Mouse (Mus musculus): ENCODE measurements around the gene Skap1. TPM values are rescaled to one million over a fixed set of nuclear protein-coding genes. Genes with fewer than 3 reads are reported as not detected.

Gene Skap1
- polyA plus RNA-seq, 1 experiment from 2014 or later = 0.13 TPM

GRCm38 (mm10) chr11:96468048-96468745 lies 3.8 kb downstream of the Skap1 start:
- Histone ChIP-seq H3K4me1 (peaks cover 28% of the 10 kb centered on the region), H3K27me3 (ENCODE audit: low read depth, poor library complexity, severe bottlenecking) (peaks cover 55% of the 10 kb centered on the region), H3K27ac (no peak overlapping the region), H3K4me3 (no peak overlapping the region), H3K9me3 (replicated peaks) (no peaks in the 10 kb centered on the region), H3K36me3 (no peaks in the 10 kb centered on the region)
- no peak for DNase-seq (ENCODE audit: low spot score)
- WGBS = 77% methylated on average over 9 of the region's 9 CpGs

GRCm38 (mm10) chr11:96482711-96483110 lies 18.3 kb downstream of the Skap1 start:
- H3K27ac ChIP-seq = no peak overlapping the region
- peak; percentile 55 for DNase-seq (ENCODE audit: low spot score)
- 27% methylated on average over 3 of the region's 3 CpGs for WGBS
- no peaks in the 10 kb centered on the region for H3K9me3 ChIP-seq (replicated peaks)
- no peaks in the 10 kb centered on the region for H3K36me3 ChIP-seq
- no peak overlapping the region for H3K4me3 ChIP-seq
- H3K4me1 ChIP-seq = peaks cover 11% of the 10 kb centered on the region
- H3K27me3 ChIP-seq (ENCODE audit: low read depth, poor library complexity, severe bottlenecking) = no peaks in the 10 kb centered on the region; the same call in 1 of the 2 replicates

- DNase-seq (ENCODE audit: low spot score) = no peak
- H3K36me3 ChIP-seq = no peaks in the 10 kb centered on the region
- no peaks in the 10 kb centered on the region; the same call in 1 of the 2 replicates for H3K27me3 ChIP-seq (ENCODE audit: low read depth, poor library complexity, severe bottlenecking)
- no peak overlapping the region for H3K4me3 ChIP-seq
- H3K9me3 ChIP-seq (replicated peaks) = no peaks in the 10 kb centered on the region
- peaks cover 11% of the 10 kb centered on the region for H3K4me1 ChIP-seq
- no peak overlapping the region for H3K27ac ChIP-seq
These were observed 18.8 kb downstream of the Skap1 start for GRCm38 (mm10) chr11:96483179-96483578.

- Histone ChIP-seq H3K4me3 (no peak overlapping the region), H3K4me1 (no peaks in the 10 kb centered on the region; the same call in 1 of the 2 replicates), H3K9me3 (replicated peaks) (no peaks in the 10 kb centered on the region), H3K27ac (no peak overlapping the region), H3K36me3 (no peaks in the 10 kb centered on the region), H3K27me3 (ENCODE audit: low read depth, poor library complexity, severe bottlenecking) (peaks cover 23% of the 10 kb centered on the region; the same call in 1 of the 2 replicates)
- peak; percentile 19 for DNase-seq (ENCODE audit: low spot score)
- 84% methylated on average over 8 of the region's 8 CpGs for WGBS
These were observed 34.1 kb downstream of the Skap1 start for GRCm38 (mm10) chr11:96498481-96498880.

- Histone ChIP-seq H3K27ac (no peak overlapping the region), H3K4me1 (peaks cover 11% of the 10 kb centered on the region; the same call in 1 of the 2 replicates), H3K27me3 (ENCODE audit: low read depth, poor library complexity, severe bottlenecking) (peaks cover 24% of the 10 kb centered on the region; the same call in 1 of the 2 replicates), H3K4me3 (no peak overlapping the region), H3K9me3 (replicated peaks) (no peaks in the 10 kb centered on the region), H3K36me3 (no peaks in the 10 kb centered on the region)
- DNase-seq (ENCODE audit: low spot score) = no peak
- 60% methylated on average over 6 of the region's 6 CpGs for WGBS
These were observed 36.6 kb downstream of the Skap1 start for GRCm38 (mm10) chr11:96501042-96501441.

- Histone ChIP-seq H3K36me3 (no peaks in the 10 kb centered on the region), H3K9me3 (replicated peaks) (no peaks in the 10 kb centered on the region), H3K4me3 (no peak overlapping the region), H3K27me3 (ENCODE audit: low read depth, poor library complexity, severe bottlenecking) (peaks cover 24% of the 10 kb centered on the region; the same call in 1 of the 2 replicates), H3K4me1 (peaks cover 15% of the 10 kb centered on the region; the same call in 1 of the 2 replicates), H3K27ac (no peak overlapping the region)
- DNase-seq (ENCODE audit: low spot score) = no peak
- WGBS = 75% methylated on average over 3 of the region's 3 CpGs
These were observed 38.6 kb downstream of the Skap1 start for GRCm38 (mm10) chr11:96502948-96503347.

GRCm38 (mm10) chr11:96504509-96505119 lies 40.2 kb downstream of the Skap1 start:
- 51% methylated on average over 12 of the region's 12 CpGs for WGBS
- Histone ChIP-seq H3K27me3 (ENCODE audit: low read depth, poor library complexity, severe bottlenecking) (peaks cover 24% of the 10 kb centered on the region; the same call in 1 of the 2 replicates), H3K36me3 (no peaks in the 10 kb centered on the region), H3K9me3 (replicated peaks) (no peaks in the 10 kb centered on the region), H3K27ac (no peak overlapping the region), H3K4me1 (peaks cover 15% of the 10 kb centered on the region; the same call in 1 of the 2 replicates), H3K4me3 (no peak overlapping the region)
- DNase-seq (ENCODE audit: low spot score) = no peak

- no peak overlapping the region for H3K27ac ChIP-seq
- H3K9me3 ChIP-seq (replicated peaks) = no peaks in the 10 kb centered on the region
- no peak overlapping the region for H3K4me3 ChIP-seq
- peaks cover 17% of the 10 kb centered on the region for H3K4me1 ChIP-seq
- peaks cover 28% of the 10 kb centered on the region; the same call in 1 of the 2 replicates for H3K27me3 ChIP-seq (ENCODE audit: low read depth, poor library complexity, severe bottlenecking)
- DNase-seq (ENCODE audit: low spot score) = no peak
- WGBS = 73% methylated on average over 5 of the region's 5 CpGs
- no peaks in the 10 kb centered on the region for H3K36me3 ChIP-seq
These were observed 41.4 kb downstream of the Skap1 start for GRCm38 (mm10) chr11:96505841-96506240.

GRCm38 (mm10) chr11:96515164-96515563 lies 50.8 kb downstream of the Skap1 start:
- Histone ChIP-seq H3K36me3 (no peaks in the 10 kb centered on the region), H3K4me3 (no peak overlapping the region), H3K27me3 (ENCODE audit: low read depth, poor library complexity, severe bottlenecking) (peaks cover 7% of the 10 kb centered on the region; the same call in 1 of the 2 replicates), H3K9me3 (replicated peaks) (no peaks in the 10 kb centered on the region), H3K27ac (no peak overlapping the region), H3K4me1 (peaks cover 18% of the 10 kb centered on the region)
- 92% methylated on average over 3 of the region's 3 CpGs for WGBS
- DNase-seq (ENCODE audit: low spot score) = no peak

GRCm38 (mm10) chr11:96524541-96524940 lies 60.1 kb downstream of the Skap1 start:
- Histone ChIP-seq H3K4me1 (no peaks in the 10 kb centered on the region), H3K9me3 (replicated peaks) (no peaks in the 10 kb centered on the region), H3K36me3 (no peaks in the 10 kb centered on the region), H3K27ac (no peak overlapping the region), H3K27me3 (ENCODE audit: low read depth, poor library complexity, severe bottlenecking) (no peaks in the 10 kb centered on the region), H3K4me3 (no peak overlapping the region)
- 88% methylated on average over 6 of the region's 6 CpGs for WGBS
- DNase-seq (ENCODE audit: low spot score) = no peak

- DNase-seq (ENCODE audit: low spot score) = no peak
- H3K27ac ChIP-seq = no peak overlapping the region
- no peak overlapping the region for H3K4me3 ChIP-seq
- 0 out of 2 replicates have a peak, but pooled peaks cover under 1% of the 10 kb centered on the region for H3K27me3 ChIP-seq (ENCODE audit: low read depth, poor library complexity, severe bottlenecking)
- WGBS = 91% methylated on average over 16 of the region's 16 CpGs
- H3K9me3 ChIP-seq (replicated peaks) = no peaks in the 10 kb centered on the region
- no peaks in the 10 kb centered on the region for H3K36me3 ChIP-seq
- H3K4me1 ChIP-seq = no peaks in the 10 kb centered on the region
These were observed 61.8 kb downstream of the Skap1 start for GRCm38 (mm10) chr11:96526137-96526621.

- DNase-seq (ENCODE audit: low spot score) = no peak
- Histone ChIP-seq H3K36me3 (no peaks in the 10 kb centered on the region), H3K4me1 (peaks cover 13% of the 10 kb centered on the region), H3K27me3 (ENCODE audit: low read depth, poor library complexity, severe bottlenecking) (peaks cover 11% of the 10 kb centered on the region; the same call in 1 of the 2 replicates), H3K4me3 (no peak overlapping the region), H3K9me3 (replicated peaks) (no peaks in the 10 kb centered on the region), H3K27ac (no peak overlapping the region)
- 52% methylated on average over 13 of the region's 13 CpGs for WGBS
These were observed 67.5 kb downstream of the Skap1 start for GRCm38 (mm10) chr11:96531757-96532433.

- Histone ChIP-seq H3K36me3 (no peaks in the 10 kb centered on the region), H3K4me1 (peaks cover 13% of the 10 kb centered on the region), H3K27ac (no peak overlapping the region), H3K9me3 (replicated peaks) (no peaks in the 10 kb centered on the region), H3K27me3 (ENCODE audit: low read depth, poor library complexity, severe bottlenecking) (peaks cover 37% of the 10 kb centered on the region), H3K4me3 (no peak overlapping the region)
- DNase-seq (ENCODE audit: low spot score) = no peak
- WGBS = 73% methylated on average over 2 of the region's 2 CpGs
These were observed 70.1 kb downstream of the Skap1 start for GRCm38 (mm10) chr11:96534531-96534930.

All from limb, embryonic 10.5 days (tissue).